ENCODE assay signal across 22 mouse cellular contexts in genomic region chr4:97984361-97984760, GRCm38 (mm10).
"Had no signal": no experiment of that assay in that cellular context is flagged by ENCODE, and none has a peak within 500 bp of the region (broad histone marks: within the 10 kb centered on the region; RNA-seq: fewer than 3 reads in every experiment).

No protein-coding gene starts in this region.

- H3K9me3 ChIP-seq: liver, embryonic 13.5 days; liver, embryonic 15.5 days; lung, embryonic 15.5 days; midbrain, embryonic 10.5 days; midbrain, embryonic 12.5 days; midbrain, embryonic 15.5 days; neural tube, embryonic 13.5 days; neural tube, embryonic 15.5 days had no signal

- H3K9ac ChIP-seq: liver, embryonic 13.5 days; liver, embryonic 15.5 days; liver, postnatal 0 days; lung, embryonic 15.5 days; midbrain, embryonic 12.5 days; midbrain, embryonic 15.5 days; neural tube, embryonic 13.5 days; neural tube, embryonic 15.5 days had no signal

- H3K27ac ChIP-seq: liver, embryonic 13.5 days; liver, embryonic 15.5 days; lung, embryonic 15.5 days; macrophage; midbrain, embryonic 10.5 days; midbrain, embryonic 12.5 days; midbrain, embryonic 15.5 days; neural tube, embryonic 13.5 days; neural tube, embryonic 15.5 days had no signal

- DNase-seq: liver, embryonic 13.5 days; liver, postnatal 0 days; lung, adult 2 months; lung, postnatal 14 days; lung, postnatal 36 days; retina, postnatal 1 day; right cerebral cortex, adult 18-20 months; right cerebral cortex, postnatal 25 days; right cerebral cortex, postnatal 4 days; spleen, adult 18-20 months; thymus, adult 18-20 months; thymus, postnatal 36 days had no signal

- H3K4me1 ChIP-seq: liver, embryonic 15.5 days had no signal

- H3K36me3 ChIP-seq: liver, embryonic 13.5 days; liver, embryonic 15.5 days; lung, embryonic 15.5 days; midbrain, embryonic 10.5 days; midbrain, embryonic 12.5 days; midbrain, embryonic 15.5 days; neural tube, embryonic 13.5 days; neural tube, embryonic 15.5 days had no signal

- H3K4me2 ChIP-seq: liver, embryonic 13.5 days; liver, embryonic 15.5 days; lung, embryonic 15.5 days; midbrain, embryonic 12.5 days; midbrain, embryonic 15.5 days; neural tube, embryonic 13.5 days; neural tube, embryonic 15.5 days had no signal

- H3K27me3 ChIP-seq: liver, embryonic 13.5 days; liver, embryonic 15.5 days; lung, embryonic 15.5 days; midbrain, embryonic 15.5 days; neural tube, embryonic 13.5 days; neural tube, embryonic 15.5 days had no signal

- ATAC-seq: liver, postnatal 0 days; lung, postnatal 0 days; midbrain, embryonic 15.5 days had no signal

- H3K4me3 ChIP-seq: liver, embryonic 13.5 days; liver, embryonic 15.5 days; lung, embryonic 15.5 days; midbrain, embryonic 10.5 days; midbrain, embryonic 12.5 days; midbrain, embryonic 15.5 days; myocyte; neural tube, embryonic 13.5 days; neural tube, embryonic 15.5 days had no signal
